Mouse (Mus musculus): ENCODE measurements around the gene Zgrf1.

Gene Zgrf1

GRCm38 (mm10) chr3:127562974-127563373 lies 9.7 kb downstream of the Zgrf1 start:
- DNase-seq: no peak

GRCm38 (mm10) chr3:127565129-127565528 lies 11.8 kb downstream of the Zgrf1 start:
- DNase-seq: no peak

GRCm38 (mm10) chr3:127572557-127572956 lies 19.3 kb downstream of the Zgrf1 start:
- peak; percentile 49 to 57 for DNase-seq

- DNase-seq: no peak
Measured at GRCm38 (mm10) chr3:127597136-127597535, 43.8 kb downstream of the Zgrf1 start.

GRCm38 (mm10) chr3:127608109-127608508 lies 54.8 kb downstream of the Zgrf1 start:
- no peak for DNase-seq

- DNase-seq: peak; percentile 77 to 81
Measured at GRCm38 (mm10) chr3:127625296-127625695, 72.0 kb downstream of the Zgrf1 start.

- peak; percentile 16 to 18 for DNase-seq
Measured at GRCm38 (mm10) chr3:127625701-127626399, 72.6 kb downstream of the Zgrf1 start.

- DNase-seq: peak in 1 of 2 experiments; percentile 18
Measured at GRCm38 (mm10) chr3:127626524-127626923, 73.2 kb downstream of the Zgrf1 start.

GRCm38 (mm10) chr3:127627151-127627955 lies 74.1 kb downstream of the Zgrf1 start:
- DNase-seq: peak in 1 of 2 experiments; percentile 13

- DNase-seq: no peak
Measured at GRCm38 (mm10) chr3:127627956-127628310, 74.6 kb downstream of the Zgrf1 start.

- peak in 1 of 2 experiments; percentile 13 for DNase-seq
Measured at GRCm38 (mm10) chr3:127628311-127629184, 75.3 kb downstream of the Zgrf1 start.

GRCm38 (mm10) chr3:127630190-127630589 lies 76.9 kb downstream of the Zgrf1 start:
- DNase-seq: peak in 1 of 2 experiments; percentile 11

- DNase-seq: peak in 1 of 2 experiments; percentile 16
Measured at GRCm38 (mm10) chr3:127630735-127631372, 77.6 kb downstream of the Zgrf1 start.

GRCm38 (mm10) chr3:127631582-127631981 lies 78.3 kb downstream of the Zgrf1 start:
- no peak for DNase-seq

- peak; percentile 35 to 47 for DNase-seq
Measured at GRCm38 (mm10) chr3:127632531-127632930, 79.2 kb downstream of the Zgrf1 start.

GRCm38 (mm10) chr3:127633080-127634032 lies 80.1 kb downstream of the Zgrf1 start, which contains the start of gene Neurog2:
Gene Neurog2 (plus strand): TSS chr3:127633135.
- peak; percentile 39 to 56 for DNase-seq

- DNase-seq: peak; percentile 82 to 85
Measured at GRCm38 (mm10) chr3:127634101-127634983, 81.1 kb downstream of the Zgrf1 start.

GRCm38 (mm10) chr3:127634984-127635349 lies 81.7 kb downstream of the Zgrf1 start:
- DNase-seq: no peak

GRCm38 (mm10) chr3:127639875-127640761 lies 86.8 kb downstream of the Zgrf1 start:
- peak; percentile 51 to 80 for DNase-seq

Data from cerebellum, postnatal 14 days (tissue).